Mouse (Mus musculus): Measurements from ENCODE around the gene Bhmt2.
A peak's percentile ranks its signal among the peaks of the same experiment; 100 is the strongest.

The Bhmt2 gene

GRCm38 (mm10) chr13:93674131-93674561 is at the start of gene Bhmt2, which contains the start of gene Dmgdh:
TSS of gene Bhmt2 (minus strand) at chr13:93674302.
TSS of gene Dmgdh (plus strand) at chr13:93674433.
- DNase-seq = no peak

GRCm38 (mm10) chr13:93723455-93723854 is 49.4 kb upstream of the Bhmt2 start:
- DNase-seq = no peak

GRCm38 (mm10) chr13:93721916-93722315 is 47.8 kb upstream of the Bhmt2 start:
- DNase-seq = peak; percentile 12 to 38

- DNase-seq = peak; percentile 91 to 94
Measured at GRCm38 (mm10) chr13:93718948-93719347, 44.8 kb upstream of the Bhmt2 start.

- no peak for DNase-seq
Measured at GRCm38 (mm10) chr13:93717113-93717512, 43.0 kb upstream of the Bhmt2 start.

GRCm38 (mm10) chr13:93713826-93714225 is 39.7 kb upstream of the Bhmt2 start:
- DNase-seq = no peak

GRCm38 (mm10) chr13:93712362-93712761 is 38.3 kb upstream of the Bhmt2 start:
- DNase-seq = no peak

- DNase-seq = no peak
Measured at GRCm38 (mm10) chr13:93711226-93711625, 37.1 kb upstream of the Bhmt2 start.

GRCm38 (mm10) chr13:93710325-93710724 is 36.2 kb upstream of the Bhmt2 start:
- DNase-seq = no peak

GRCm38 (mm10) chr13:93707271-93707670 is 33.2 kb upstream of the Bhmt2 start:
- DNase-seq = no peak

- no peak for DNase-seq
Measured at GRCm38 (mm10) chr13:93705697-93706096, 31.6 kb upstream of the Bhmt2 start.

- peak; percentile 29 to 33 for DNase-seq
Measured at GRCm38 (mm10) chr13:93698866-93699265, 24.8 kb upstream of the Bhmt2 start.

- DNase-seq = no peak
Measured at GRCm38 (mm10) chr13:93690821-93691220, 16.7 kb upstream of the Bhmt2 start.

- no peak for DNase-seq
Measured at GRCm38 (mm10) chr13:93689566-93689965, 15.5 kb upstream of the Bhmt2 start.

GRCm38 (mm10) chr13:93687321-93687720 is 13.2 kb upstream of the Bhmt2 start:
- no peak for DNase-seq

- DNase-seq = no peak
Measured at GRCm38 (mm10) chr13:93685226-93685625, 11.1 kb upstream of the Bhmt2 start.

GRCm38 (mm10) chr13:93683336-93683735 is 9.2 kb upstream of the Bhmt2 start:
- DNase-seq = no peak

GRCm38 (mm10) chr13:93676864-93677263 is 2.8 kb upstream of the Bhmt2 start:
- no peak for DNase-seq

- DNase-seq = no peak
Measured at GRCm38 (mm10) chr13:93673296-93673695, 806 bp downstream of the Bhmt2 start.

- no peak for DNase-seq
Measured at GRCm38 (mm10) chr13:93672371-93672770, 1.7 kb downstream of the Bhmt2 start.

- no peak for DNase-seq
Measured at GRCm38 (mm10) chr13:93667586-93667985, 6.5 kb downstream of the Bhmt2 start.

GRCm38 (mm10) chr13:93657941-93658340 is 16.2 kb downstream of the Bhmt2 start:
- DNase-seq = peak; percentile 38 to 59

- no peak for DNase-seq
Measured at GRCm38 (mm10) chr13:93653382-93653781, 20.7 kb downstream of the Bhmt2 start.

GRCm38 (mm10) chr13:93648387-93649130 is 25.5 kb downstream of the Bhmt2 start:
- DNase-seq = no peak

- DNase-seq = no peak
Measured at GRCm38 (mm10) chr13:93639636-93640035, 34.5 kb downstream of the Bhmt2 start.

Data from cerebellum, postnatal 10 days (tissue).